Mouse (Mus musculus): ENCODE data around the gene Cdyl. TPM values are rescaled to one million over a fixed set of nuclear protein-coding genes. Genes with fewer than 3 reads are reported as not detected.

Gene Cdyl
- polyA plus RNA-seq (2015; fragmentation: Nextera tagmentation; extraction: Ambion mirVana): 3.4 and 3.5 TPM in 2 replicates

DNA sequence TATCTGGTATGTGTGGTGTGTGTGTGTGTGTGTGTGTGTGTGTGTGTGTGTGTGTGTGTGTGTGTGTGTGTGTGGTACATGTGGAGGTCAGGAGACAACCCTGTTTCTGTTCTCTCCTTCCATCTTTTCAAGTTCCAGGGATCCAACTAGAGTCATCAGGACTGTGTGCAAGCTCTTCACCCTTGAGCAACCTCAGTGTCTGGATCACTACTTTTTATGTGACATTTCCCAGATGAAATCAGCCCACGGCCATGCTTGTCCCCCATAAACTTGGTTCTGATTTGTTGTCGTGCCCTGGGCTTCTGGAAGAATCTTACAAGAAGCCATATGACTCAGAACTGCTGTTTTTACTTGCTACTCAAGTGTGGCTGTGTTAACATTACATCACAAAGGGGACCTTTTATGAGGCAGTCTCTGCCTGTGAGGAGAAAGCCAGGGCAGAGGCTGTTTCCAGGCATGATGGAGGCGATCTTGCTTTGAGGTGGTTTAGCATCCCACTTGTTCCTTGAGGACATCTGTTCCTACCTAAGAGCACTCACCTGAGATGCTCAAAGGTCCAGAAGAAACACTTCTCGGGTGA lies at the start of gene Cdyl:
Cdyl (plus strand) TSS at position 428 of the 580 bp plus-strand sequence.
- H3K4me3 ChIP-seq (ENCODE audit: low read length): no peak within 1 kb of the TSS
- no peak within 1 kb of the TSS for H3K4me2 ChIP-seq (ENCODE audit: low read depth, low read length)
- H3K4me1 ChIP-seq (ENCODE audit: control insufficient read depth, insufficient read depth, low read length): no peaks in the 10 kb centered on the region
- H3K27me3 ChIP-seq (replicated peaks; ENCODE audit: control insufficient read depth, insufficient read depth, low read length): no peaks in the 10 kb centered on the region
- no peak within 1 kb of the TSS for H3K9ac ChIP-seq (ENCODE audit: low read depth, low read length)
- WGBS: 57% methylated on average over 4 of the region's 4 CpGs
- no peaks in the 10 kb centered on the region for H3K36me3 ChIP-seq (ENCODE audit: control insufficient read depth, insufficient read depth, low read length)
- ATAC-seq: no peak
- no peaks in the 10 kb centered on the region for H3K9me3 ChIP-seq (ENCODE audit: control insufficient read depth, low read length)
- no peak within 1 kb of the TSS for H3K27ac ChIP-seq (ENCODE audit: low read length)

GRCm38 (mm10) chr13:35610718-35611117 lies 48.9 kb upstream of the Cdyl start:
- no peak overlapping the region for H3K27ac ChIP-seq (ENCODE audit: low read length)
- H3K4me2 ChIP-seq (ENCODE audit: low read depth, low read length): no peak overlapping the region
- H3K9me3 ChIP-seq (ENCODE audit: control insufficient read depth, low read length): no peaks in the 10 kb centered on the region
- ATAC-seq: no peak
- no peak overlapping the region for H3K9ac ChIP-seq (ENCODE audit: low read depth, low read length)
- no peaks in the 10 kb centered on the region for H3K36me3 ChIP-seq (ENCODE audit: control insufficient read depth, insufficient read depth, low read length)
- no peaks in the 10 kb centered on the region for H3K4me1 ChIP-seq (ENCODE audit: control insufficient read depth, insufficient read depth, low read length)
- H3K27me3 ChIP-seq (replicated peaks; ENCODE audit: control insufficient read depth, insufficient read depth, low read length): no peaks in the 10 kb centered on the region
- H3K4me3 ChIP-seq (ENCODE audit: low read length): no peak overlapping the region

- Histone ChIP-seq H3K27me3 (replicated peaks; ENCODE audit: control insufficient read depth, insufficient read depth, low read length) (no peaks in the 10 kb centered on the region), H3K4me3 (ENCODE audit: low read length) (no peak overlapping the region), H3K9me3 (ENCODE audit: control insufficient read depth, low read length) (no peaks in the 10 kb centered on the region), H3K36me3 (ENCODE audit: control insufficient read depth, insufficient read depth, low read length) (no peaks in the 10 kb centered on the region), H3K4me1 (ENCODE audit: control insufficient read depth, insufficient read depth, low read length) (no peaks in the 10 kb centered on the region), H3K9ac (ENCODE audit: low read depth, low read length) (no peak overlapping the region), H3K4me2 (ENCODE audit: low read depth, low read length) (no peak overlapping the region), H3K27ac (ENCODE audit: low read length) (no peak overlapping the region)
- WGBS: 90% methylated on average over 1 of the region's 1 CpGs
- ATAC-seq: no peak
Measured at GRCm38 (mm10) chr13:35612506-35612905, 47.1 kb upstream of the Cdyl start.

DNA sequence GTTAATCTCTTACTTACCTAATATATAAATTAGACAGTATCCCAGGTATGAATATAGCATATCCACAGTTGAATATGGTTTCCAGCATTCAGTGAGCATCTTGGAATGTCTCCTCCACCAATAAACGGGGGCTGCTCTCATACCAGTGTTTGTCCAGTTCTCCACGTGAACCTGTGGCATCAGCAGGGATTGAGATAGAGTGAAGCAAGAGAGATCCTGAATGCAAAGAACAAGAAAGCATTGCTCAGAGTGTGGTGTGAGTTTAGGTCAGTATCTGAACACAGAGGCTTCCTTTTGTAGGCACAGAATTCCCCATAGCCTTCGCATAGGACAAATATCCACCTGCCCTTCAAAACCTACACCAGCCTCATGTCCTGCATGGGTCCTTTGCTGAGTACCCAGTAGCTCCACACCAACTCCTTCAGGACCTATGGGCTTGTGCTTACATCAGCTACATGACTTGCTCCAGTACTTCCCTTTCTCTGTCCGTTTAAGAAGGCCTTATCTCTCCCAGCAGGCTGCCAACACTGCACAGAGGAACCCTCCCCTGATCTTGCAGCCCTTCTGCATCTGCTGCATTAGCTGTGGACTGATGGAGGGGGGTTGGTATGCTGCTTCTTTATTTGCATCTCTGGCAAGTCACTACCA lies 44.7 kb upstream of the Cdyl start:
- H3K36me3 ChIP-seq (ENCODE audit: control insufficient read depth, insufficient read depth, low read length): no peaks in the 10 kb centered on the region
- H3K9me3 ChIP-seq (ENCODE audit: control insufficient read depth, low read length): no peaks in the 10 kb centered on the region
- WGBS: 67% methylated on average over 4 of the region's 4 CpGs
- no peak overlapping the region for H3K4me2 ChIP-seq (ENCODE audit: low read depth, low read length)
- no peak overlapping the region for H3K27ac ChIP-seq (ENCODE audit: low read length)
- H3K27me3 ChIP-seq (replicated peaks; ENCODE audit: control insufficient read depth, insufficient read depth, low read length): no peaks in the 10 kb centered on the region
- no peak overlapping the region for H3K4me3 ChIP-seq (ENCODE audit: low read length)
- peak; percentile 42; the same call in 1 of the 2 replicates for ATAC-seq
- no peaks in the 10 kb centered on the region for H3K4me1 ChIP-seq (ENCODE audit: control insufficient read depth, insufficient read depth, low read length)
- no peak overlapping the region for H3K9ac ChIP-seq (ENCODE audit: low read depth, low read length)

- no peak overlapping the region for H3K27ac ChIP-seq (ENCODE audit: low read length)
- H3K27me3 ChIP-seq (replicated peaks; ENCODE audit: control insufficient read depth, insufficient read depth, low read length): no peaks in the 10 kb centered on the region
- ATAC-seq: no peak
- no peaks in the 10 kb centered on the region for H3K9me3 ChIP-seq (ENCODE audit: control insufficient read depth, low read length)
- H3K9ac ChIP-seq (ENCODE audit: low read depth, low read length): no peak overlapping the region
- WGBS: 70% methylated on average over 4 of the region's 4 CpGs
- H3K4me3 ChIP-seq (ENCODE audit: low read length): no peak overlapping the region
- H3K36me3 ChIP-seq (ENCODE audit: control insufficient read depth, insufficient read depth, low read length): no peaks in the 10 kb centered on the region
- H3K4me2 ChIP-seq (ENCODE audit: low read depth, low read length): no peak overlapping the region
- no peaks in the 10 kb centered on the region for H3K4me1 ChIP-seq (ENCODE audit: control insufficient read depth, insufficient read depth, low read length)
Measured at GRCm38 (mm10) chr13:35616524-35617099, 43.0 kb upstream of the Cdyl start.

GRCm38 (mm10) chr13:35619356-35619755 lies 40.3 kb upstream of the Cdyl start:
- Histone ChIP-seq H3K9me3 (ENCODE audit: control insufficient read depth, low read length) (no peaks in the 10 kb centered on the region), H3K36me3 (ENCODE audit: control insufficient read depth, insufficient read depth, low read length) (no peaks in the 10 kb centered on the region), H3K27me3 (replicated peaks; ENCODE audit: control insufficient read depth, insufficient read depth, low read length) (no peaks in the 10 kb centered on the region), H3K4me2 (ENCODE audit: low read depth, low read length) (no peak overlapping the region), H3K4me3 (ENCODE audit: low read length) (no peak overlapping the region), H3K27ac (ENCODE audit: low read length) (no peak overlapping the region), H3K9ac (ENCODE audit: low read depth, low read length) (no peak overlapping the region), H3K4me1 (ENCODE audit: control insufficient read depth, insufficient read depth, low read length) (no peaks in the 10 kb centered on the region)
- no peak for ATAC-seq
- WGBS: 92% methylated on average over 2 of the region's 2 CpGs

DNA sequence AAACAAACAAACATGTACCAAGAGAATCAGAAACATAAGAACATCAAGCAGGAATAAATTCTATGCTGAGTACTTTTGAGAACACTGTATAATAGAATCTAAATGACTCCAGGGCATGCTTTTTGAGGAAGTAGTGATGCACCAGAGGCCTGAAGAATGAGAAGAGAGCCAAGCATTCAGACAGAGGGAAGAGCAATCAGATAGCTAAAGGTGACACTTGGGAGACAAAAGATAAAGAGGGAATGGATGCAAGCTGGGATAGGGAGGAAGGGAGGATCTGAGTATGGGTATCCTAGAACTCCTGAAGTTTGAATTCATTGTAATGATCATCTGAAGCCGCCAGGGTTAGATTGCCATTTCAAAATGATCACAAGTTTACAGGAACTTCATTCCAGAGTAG lies 38.9 kb upstream of the Cdyl start:
- Histone ChIP-seq H3K9me3 (ENCODE audit: control insufficient read depth, low read length) (no peaks in the 10 kb centered on the region), H3K27me3 (replicated peaks; ENCODE audit: control insufficient read depth, insufficient read depth, low read length) (no peaks in the 10 kb centered on the region), H3K4me2 (ENCODE audit: low read depth, low read length) (no peak overlapping the region), H3K4me3 (ENCODE audit: low read length) (no peak overlapping the region), H3K9ac (ENCODE audit: low read depth, low read length) (no peak overlapping the region), H3K36me3 (ENCODE audit: control insufficient read depth, insufficient read depth, low read length) (no peaks in the 10 kb centered on the region), H3K4me1 (ENCODE audit: control insufficient read depth, insufficient read depth, low read length) (peaks cover 4% of the 10 kb centered on the region; the same call in 1 of the 2 replicates), H3K27ac (ENCODE audit: low read length) (no peak overlapping the region)
- 76% methylated on average over 1 of the region's 1 CpGs for WGBS
- no peak for ATAC-seq

GRCm38 (mm10) chr13:35624831-35625230 lies 34.8 kb upstream of the Cdyl start:
- WGBS: 81% methylated on average over 3 of the region's 3 CpGs
- Histone ChIP-seq H3K4me2 (ENCODE audit: low read depth, low read length) (no peak overlapping the region), H3K27me3 (replicated peaks; ENCODE audit: control insufficient read depth, insufficient read depth, low read length) (no peaks in the 10 kb centered on the region), H3K4me1 (ENCODE audit: control insufficient read depth, insufficient read depth, low read length) (peaks cover 4% of the 10 kb centered on the region; the same call in 1 of the 2 replicates), H3K4me3 (ENCODE audit: low read length) (no peak overlapping the region), H3K36me3 (ENCODE audit: control insufficient read depth, insufficient read depth, low read length) (no peaks in the 10 kb centered on the region), H3K9me3 (ENCODE audit: control insufficient read depth, low read length) (no peaks in the 10 kb centered on the region), H3K27ac (ENCODE audit: low read length) (0 out of 2 replicates have a peak overlapping the region, but pooled peaks have one; percentile 45), H3K9ac (ENCODE audit: low read depth, low read length) (no peak overlapping the region)
- no peak; the same call in 1 of the 2 replicates for ATAC-seq

DNA sequence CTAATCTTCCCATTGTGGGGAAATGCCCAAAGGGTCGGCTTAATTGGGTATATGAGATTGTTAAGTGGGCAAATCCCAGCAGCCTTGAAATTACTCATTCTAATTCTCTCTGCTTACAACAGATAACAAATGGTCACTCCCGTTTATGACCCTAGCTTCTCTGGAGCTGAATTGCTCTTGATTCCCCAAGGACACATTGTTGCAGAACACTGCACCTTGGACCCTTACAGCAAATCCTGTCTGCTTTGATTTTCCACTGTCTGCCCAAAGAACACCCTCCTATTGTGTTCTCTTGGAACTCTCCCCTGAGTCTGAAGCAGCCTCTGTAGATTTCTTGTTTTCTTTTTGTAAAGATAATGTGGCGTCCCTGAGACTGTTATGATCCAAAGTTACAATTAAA lies 34.1 kb upstream of the Cdyl start:
- H3K9ac ChIP-seq (ENCODE audit: low read depth, low read length): no peak overlapping the region
- no peaks in the 10 kb centered on the region for H3K36me3 ChIP-seq (ENCODE audit: control insufficient read depth, insufficient read depth, low read length)
- H3K27ac ChIP-seq (ENCODE audit: low read length): peak overlapping the region; percentile 74
- ATAC-seq: peak; percentile 93
- H3K27me3 ChIP-seq (replicated peaks; ENCODE audit: control insufficient read depth, insufficient read depth, low read length): no peaks in the 10 kb centered on the region
- WGBS: 43% methylated on average over 3 of the region's 3 CpGs
- no peak overlapping the region for H3K4me2 ChIP-seq (ENCODE audit: low read depth, low read length)
- H3K4me3 ChIP-seq (ENCODE audit: low read length): no peak overlapping the region
- peaks cover 4% of the 10 kb centered on the region; the same call in 1 of the 2 replicates for H3K4me1 ChIP-seq (ENCODE audit: control insufficient read depth, insufficient read depth, low read length)
- no peaks in the 10 kb centered on the region for H3K9me3 ChIP-seq (ENCODE audit: control insufficient read depth, low read length)

Measured in intestine, embryonic 16.5 days (tissue).